Mouse (Mus musculus) G1E (cell line): ENCODE results near the gene Asic2.

Experiments
- CTCF ChIP-seq: IDR thresholded peaks from 2 replicates; pipeline ENCODE4 v1.5.1; 2012; ENCODE audit warnings: low read depth, low read length, inconsistent platforms, mixed read lengths
- POLR2AphosphoS5 ChIP-seq: IDR thresholded peaks from 2 replicates; pipeline ENCODE4 v1.6.1; 2012; ENCODE audit warnings: low read depth, low read length, inconsistent platforms; ENCODE audit not compliant: insufficient replicate concordance

- TF ChIP-seq CTCF (no peak), POLR2AphosphoS5 (no peak)
These were observed 690.9 kb downstream of the Asic2 start for GRCm38 (mm10) chr11:81277406-81277805.
